7 mouse cellular contexts compared by ENCODE assay signal in the genomic region with DNA sequence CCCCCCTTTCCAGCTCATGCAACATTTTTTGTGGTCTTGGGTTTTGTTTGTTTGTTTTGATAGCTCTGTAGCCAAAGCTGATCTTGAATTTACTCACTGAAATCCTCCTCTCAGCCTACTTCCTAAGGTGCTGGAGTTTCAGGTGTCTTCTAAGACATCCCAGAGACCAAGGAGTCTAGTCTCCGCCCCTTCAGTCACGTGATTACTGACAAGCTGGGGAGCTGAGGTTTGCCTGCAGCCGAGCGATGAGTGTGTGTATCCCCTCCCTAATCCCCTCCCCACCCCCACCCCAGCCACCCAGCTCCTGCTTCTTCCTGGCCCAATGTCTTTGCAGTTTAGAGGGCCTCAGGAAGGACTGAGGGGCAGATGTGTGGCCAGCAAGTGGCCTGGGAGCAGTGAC. TPM values are rescaled to one million over a fixed set of nuclear protein-coding genes. Genes with fewer than 3 reads are reported as not detected.
A peak's percentile ranks its signal among the peaks of the same experiment; 100 is the strongest.
DNase-seq lines count a peak whose midpoint lies in the region; ATAC-seq and TF ChIP-seq lines count a peak whose summit lies in the region.

No protein-coding gene starts in this region.

- WGBS in forebrain, embryonic 15.5 days, result 10% methylated on average over 4 of the region's 4 CpGs
- WGBS in liver, embryonic 13.5 days (ENCODE audit: insufficient replicate concordance), result 20% methylated on average over 4 of the region's 4 CpGs

- peak overlapping the region; percentile 78; the same call in 1 of the 2 replicates for H3K4me2 ChIP-seq in forebrain, embryonic 15.5 days (replicated peaks)
- no peak overlapping the region for H3K4me2 ChIP-seq in liver, embryonic 13.5 days

- H3ac ChIP-seq in C2C12 (ENCODE audit: control insufficient read depth, insufficient read length, low read depth), result no peak overlapping the region

- H3K9me3 ChIP-seq in forebrain, embryonic 15.5 days, result no peaks in the 10 kb centered on the region
- H3K9me3 ChIP-seq in liver, embryonic 13.5 days (replicated peaks), result no peaks in the 10 kb centered on the region

- no peak for TF ChIP-seq CTCF in C2C12 (IDR thresholded peaks at IDR 0.05; ENCODE audit: control insufficient read depth, insufficient read depth, insufficient read length)

- peak; percentile 40 for DNase-seq in 416B (ENCODE audit: low read depth)
- no peak for DNase-seq in liver, embryonic 13.5 days
- no peak for DNase-seq in urinary bladder, adult 2 months (ENCODE audit: low spot score)
- no peak for DNase-seq in kidney, adult 11 months
- DNase-seq in right cerebral cortex, postnatal 4 days, result no peak

- no peaks in the 10 kb centered on the region for H3K79me2 ChIP-seq in C2C12 (ENCODE audit: control insufficient read depth, insufficient read depth)

- no peaks in the 10 kb centered on the region for H3K79me3 ChIP-seq in C2C12 (ENCODE audit: low read depth)

- no peak overlapping the region for H3K9ac ChIP-seq in forebrain, embryonic 15.5 days (replicated peaks)
- H3K9ac ChIP-seq in liver, embryonic 13.5 days, result 0 out of 2 replicates have a peak overlapping the region, but pooled peaks have one; percentile 60

- H3K4me3 ChIP-seq in C2C12 (ENCODE audit: insufficient read depth, poor library complexity, severe bottlenecking), result no peak overlapping the region
- peak overlapping the region; percentile 48; the same call in 1 of the 2 replicates for H3K4me3 ChIP-seq in forebrain, embryonic 15.5 days
- H3K4me3 ChIP-seq in liver, embryonic 13.5 days (replicated peaks), result no peak overlapping the region

- H3K4me1 ChIP-seq in forebrain, embryonic 15.5 days, result peaks cover 25% of the 10 kb centered on the region
- peaks cover 26% of the 10 kb centered on the region for H3K4me1 ChIP-seq in liver, embryonic 13.5 days (replicated peaks)

- no peak overlapping the region for H3K27ac ChIP-seq in forebrain, embryonic 15.5 days (replicated peaks)
- no peak overlapping the region for H3K27ac ChIP-seq in liver, embryonic 13.5 days

- no peaks in the 10 kb centered on the region for H3K36me3 ChIP-seq in C2C12 (ENCODE audit: control insufficient read depth, insufficient read depth)
- H3K36me3 ChIP-seq in forebrain, embryonic 15.5 days, result 0 out of 2 replicates have a peak, but pooled peaks cover 2% of the 10 kb centered on the region
- H3K36me3 ChIP-seq in liver, embryonic 13.5 days, result no peaks in the 10 kb centered on the region

- H3K27me3 ChIP-seq in C2C12 (ENCODE audit: control insufficient read depth, insufficient read depth, insufficient read length), result no peaks in the 10 kb centered on the region
- no peaks in the 10 kb centered on the region for H3K27me3 ChIP-seq in forebrain, embryonic 15.5 days
- H3K27me3 ChIP-seq in liver, embryonic 13.5 days, result peaks cover 53% of the 10 kb centered on the region

- ATAC-seq in forebrain, embryonic 15.5 days (replicated peaks), result no peak
- ATAC-seq in liver, embryonic 13.5 days (ENCODE audit: low read depth), result no peak

TF ChIP-seq in C2C12, 6 proteins besides CTCF, POLR2A, EP300 and RAD21:
- TF ChIP-seq MYOG (IDR thresholded peaks at IDR 0.05; ENCODE audit: control insufficient read depth, extremely low read depth, insufficient read length) (no peak), USF1 (IDR thresholded peaks at IDR 0.05; ENCODE audit: low read depth) (peak; percentile 27), MAX (IDR thresholded peaks at IDR 0.05) (no peak)
TF ChIP-seq in C2C12: peak in this region for 1.

RNA-seq across cellular contexts. Expression of gene Kcnn1, which starts 5.5 kb away (rescaled TPM):
- polyA plus RNA-seq in C2C12 (2012; fragmentation: generic; extraction: Trizol), result 3.2 TPM
- 12.4 and 14.3 TPM in 2 replicates for polyA plus RNA-seq in forebrain, embryonic 15.5 days (2015; fragmentation: Nextera tagmentation; extraction: Ambion mirVana)
- 0.29 and 0.44 TPM in 2 replicates for polyA plus RNA-seq in liver, embryonic 13.5 days (2015; fragmentation: Nextera tagmentation; extraction: Ambion mirVana)
- 5.5 and 5.6 TPM in 2 replicates for polyA plus RNA-seq in urinary bladder, adult 2 months (2012; rRNA removed)

RNA-seq across cellular contexts. Expression of gene Ccdc124, which starts 16.2 kb away (rescaled TPM):
- 142 TPM for polyA plus RNA-seq in C2C12 (2012; fragmentation: generic; extraction: Trizol)
- polyA plus RNA-seq in forebrain, embryonic 15.5 days (2015; fragmentation: Nextera tagmentation; extraction: Ambion mirVana), result 160 and 166 TPM in 2 replicates
- 70.9 and 76.5 TPM in 2 replicates for polyA plus RNA-seq in liver, embryonic 13.5 days (2015; fragmentation: Nextera tagmentation; extraction: Ambion mirVana)
- 70.9 and 74.6 TPM in 2 replicates for polyA plus RNA-seq in urinary bladder, adult 2 months (2012; rRNA removed)

RNA-seq across cellular contexts. Expression of gene Arrdc2, which starts 18.0 kb away (rescaled TPM):
- polyA plus RNA-seq in C2C12 (2012; fragmentation: generic; extraction: Trizol), result 4.4 TPM
- 9.0 and 9.6 TPM in 2 replicates for polyA plus RNA-seq in forebrain, embryonic 15.5 days (2015; fragmentation: Nextera tagmentation; extraction: Ambion mirVana)
- 11.7 and 12.6 TPM in 2 replicates for polyA plus RNA-seq in liver, embryonic 13.5 days (2015; fragmentation: Nextera tagmentation; extraction: Ambion mirVana)
- 20.4 and 27.4 TPM in 2 replicates for polyA plus RNA-seq in urinary bladder, adult 2 months (2012; rRNA removed)

RNA-seq across cellular contexts. Expression of gene Slc5a5, which starts 35.0 kb away (rescaled TPM):
- polyA plus RNA-seq in C2C12 (2012; fragmentation: generic; extraction: Trizol), result 0.13 TPM
- 1.4 and 1.6 TPM in 2 replicates for polyA plus RNA-seq in forebrain, embryonic 15.5 days (2015; fragmentation: Nextera tagmentation; extraction: Ambion mirVana)
- 0.03 TPM in 2 replicates for polyA plus RNA-seq in liver, embryonic 13.5 days (2015; fragmentation: Nextera tagmentation; extraction: Ambion mirVana)
- 1.7 and 2.3 TPM in 2 replicates for polyA plus RNA-seq in urinary bladder, adult 2 months (2012; rRNA removed)

RNA-seq across cellular contexts. Expression of gene Rpl18a, which starts 39.7 kb away (rescaled TPM):
- polyA plus RNA-seq in C2C12 (2012; fragmentation: generic; extraction: Trizol), result 4,918 TPM
- polyA plus RNA-seq in forebrain, embryonic 15.5 days (2015; fragmentation: Nextera tagmentation; extraction: Ambion mirVana), result 2,771 and 2,787 TPM in 2 replicates
- polyA plus RNA-seq in liver, embryonic 13.5 days (2015; fragmentation: Nextera tagmentation; extraction: Ambion mirVana), result 2,606 and 3,100 TPM in 2 replicates
- 3,950 and 3,976 TPM in 2 replicates for polyA plus RNA-seq in urinary bladder, adult 2 months (2012; rRNA removed)
